Mouse (Mus musculus) thymus, adult 2 months (tissue): ENCODE results near the gene Ube2m.

Experiments
- CTCF ChIP-seq: fragments of 200-500 bp; IDR thresholded peaks from 2 replicates; pipeline ENCODE4 v1.5.1; 2012; ENCODE audit warnings: mild to moderate bottlenecking, control low read depth, low read length, moderate library complexity, borderline replicate concordance; ENCODE audit not compliant: control insufficient read depth, poor library complexity, insufficient read depth; ENCODE audit errors: extremely low read depth
- POLR2A ChIP-seq: fragments of 200-500 bp; IDR thresholded peaks from 2 replicates; pipeline ENCODE4 v1.6.1; 2012; ENCODE audit warnings: mild to moderate bottlenecking, low read length, control low read depth, moderate library complexity; ENCODE audit not compliant: control insufficient read depth, poor library complexity, insufficient read depth; ENCODE audit errors: extremely low read depth

DNA sequence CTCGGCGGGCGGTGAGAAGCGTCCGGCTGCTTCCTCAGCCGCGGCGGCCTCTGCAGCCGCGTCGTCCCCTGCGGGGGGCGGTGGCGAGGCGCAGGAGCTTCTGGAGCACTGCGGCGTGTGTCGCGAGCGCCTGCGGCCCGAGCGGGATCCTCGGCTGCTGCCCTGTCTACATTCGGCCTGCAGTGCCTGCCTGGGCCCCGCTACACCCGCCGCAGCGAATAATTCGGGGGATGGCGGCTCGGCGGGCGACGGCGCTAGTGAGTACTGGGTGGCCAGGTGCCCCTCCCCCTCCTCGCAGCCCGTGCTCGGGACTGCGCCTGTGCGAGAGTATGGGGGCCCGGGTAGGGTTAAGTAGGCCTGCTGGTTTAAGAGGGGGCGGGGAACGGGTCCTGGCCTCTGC is 13.3 kb downstream of the Ube2m start:
- TF ChIP-seq CTCF (no peak), POLR2A (no peak)
